In genomic region chrX:38166592-38166991, GRCm38 (mm10) we compare ENCODE assay signal across 25 mouse cellular contexts. TPM values are rescaled to one million over a fixed set of nuclear protein-coding genes. Genes with fewer than 3 reads are reported as not detected.
"Had no signal": no experiment of that assay in that cellular context is flagged by ENCODE, and none has a peak within 500 bp of the region (broad histone marks: within the 10 kb centered on the region; RNA-seq: fewer than 3 reads in every experiment).

No protein-coding gene starts in this region.

- H3K36me3 ChIP-seq: lung, embryonic 15.5 days; midbrain, embryonic 10.5 days; midbrain, embryonic 12.5 days; neural tube, embryonic 13.5 days; neural tube, embryonic 15.5 days; stomach, embryonic 15.5 days had no signal

- ATAC-seq: lung, postnatal 0 days; midbrain, embryonic 16.5 days had no signal

- H3K27me3 ChIP-seq: lung, embryonic 15.5 days; midbrain, embryonic 12.5 days; neural tube, embryonic 13.5 days; neural tube, embryonic 15.5 days; stomach, embryonic 15.5 days had no signal

- H3K9me3 ChIP-seq: lung, embryonic 15.5 days; midbrain, embryonic 10.5 days; midbrain, embryonic 12.5 days; neural tube, embryonic 13.5 days; neural tube, embryonic 15.5 days; stomach, embryonic 15.5 days had no signal

- H3K4me3 ChIP-seq: lung, embryonic 15.5 days; midbrain, embryonic 10.5 days; midbrain, embryonic 12.5 days; myocyte; neural tube, embryonic 13.5 days; neural tube, embryonic 15.5 days; stomach, embryonic 15.5 days had no signal

- H3K4me2 ChIP-seq: lung, embryonic 15.5 days; midbrain, embryonic 12.5 days; neural tube, embryonic 13.5 days; neural tube, embryonic 15.5 days; stomach, embryonic 15.5 days had no signal

- H3K4me1 ChIP-seq: lung, embryonic 15.5 days; midbrain, embryonic 10.5 days; midbrain, embryonic 12.5 days; neural tube, embryonic 13.5 days; neural tube, embryonic 15.5 days; stomach, embryonic 15.5 days had no signal

- H3K27ac ChIP-seq: lung, embryonic 15.5 days; midbrain, embryonic 10.5 days; midbrain, embryonic 12.5 days; neural tube, embryonic 13.5 days; neural tube, embryonic 15.5 days; stomach, embryonic 15.5 days; stomach, postnatal 0 days had no signal

- H3K9ac ChIP-seq: lung, embryonic 15.5 days; midbrain, embryonic 12.5 days; neural tube, embryonic 13.5 days; neural tube, embryonic 15.5 days; stomach, embryonic 15.5 days had no signal

- DNase-seq: lung, adult 18-20 months; lung, postnatal 14 days; lung, postnatal 4 days; midbrain, embryonic 14.5 days; right cerebral cortex, postnatal 14 days; thymus, adult 2 months; thymus, postnatal 25 days; thymus, postnatal 4 days had no signal

RNA-seq across cellular contexts. Expression of gene Rhox13, which starts 45.6 kb away (rescaled TPM):
- total RNA-seq: megakaryocyte, adult 5-6 weeks; megakaryocyte-erythroid progenitor cell, adult 5-6 weeks had no signal
- polyA plus RNA-seq: liver, embryonic 16.5 days; lung, embryonic 15.5 days; lung, postnatal 0 days; midbrain, embryonic 10.5 days; midbrain, embryonic 12.5 days; midbrain, embryonic 14.5 days; midbrain, embryonic 16.5 days; myocyte; neural tube, embryonic 11.5 days; neural tube, embryonic 13.5 days; neural tube, embryonic 15.5 days; spleen, adult 2 months; stomach, embryonic 15.5 days; stomach, postnatal 0 days; thymus, adult 2 months; urinary bladder, adult 2 months had no signal

RNA-seq across cellular contexts. Expression of gene Rhox12, which starts 55.9 kb away (rescaled TPM):
- total RNA-seq: megakaryocyte, adult 5-6 weeks; megakaryocyte-erythroid progenitor cell, adult 5-6 weeks had no signal
- polyA plus RNA-seq: liver, embryonic 16.5 days; lung, embryonic 15.5 days; lung, postnatal 0 days; midbrain, embryonic 10.5 days; midbrain, embryonic 12.5 days; midbrain, embryonic 14.5 days; midbrain, embryonic 16.5 days; myocyte; neural tube, embryonic 11.5 days; neural tube, embryonic 13.5 days; neural tube, embryonic 15.5 days; spleen, adult 2 months; stomach, embryonic 15.5 days; stomach, postnatal 0 days; testis, adult 2 months; urinary bladder, adult 2 months had no signal
